Mouse (Mus musculus) liver, adult 2 months (tissue): ENCODE measurements around the gene Nup107. TPM values are rescaled to one million over a fixed set of nuclear protein-coding genes. Genes with fewer than 3 reads are reported as not detected.

Experiments
- DNase-seq: peaks from one replicate; pipeline ENCODE4 v3.0.0-alpha.2; 2011; ENCODE audit warnings: low read depth, low spot score; ENCODE audit errors: extremely low read depth
- H3K27ac ChIP-seq: fragments of 200-500 bp; replicated peaks from 2 replicates; pipeline ENCODE4 v1.5.1; 2012; ENCODE audit warnings: low read depth, mild to moderate bottlenecking, control low read depth, inconsistent platforms, low read length; ENCODE audit not compliant: insufficient read depth
- H3K27me3 ChIP-seq: fragments of 200-500 bp; 2 replicates; pipeline ENCODE4 v1.6.1; 2012; ENCODE audit warnings: mild to moderate bottlenecking, moderate library complexity, low read length, inconsistent platforms; ENCODE audit not compliant: control insufficient read depth, insufficient read depth
- H3K36me3 ChIP-seq: fragments of 200-500 bp; 2 replicates; pipeline ENCODE4 v1.6.1; 2012; ENCODE audit warnings: low read length, inconsistent platforms; ENCODE audit not compliant: control insufficient read depth, insufficient read depth
- H3K4me1 ChIP-seq: fragments of 200-500 bp; 2 replicates; pipeline ENCODE4 v1.6.1; 2011; ENCODE audit warnings: low read length; ENCODE audit not compliant: control insufficient read depth, insufficient read depth
- H3K4me3 ChIP-seq: fragments of 200-500 bp; 2 replicates; pipeline ENCODE4 v1.5.1; 2011; ENCODE audit warnings: low read depth, mild to moderate bottlenecking, control low read depth, low read length, moderate library complexity; ENCODE audit not compliant: insufficient read depth
- H3K79me2 ChIP-seq: fragments of 200-500 bp; 2 replicates; pipeline ENCODE4 v1.6.1; 2012; ENCODE audit warnings: inconsistent platforms, mild to moderate bottlenecking, low read length, moderate library complexity; ENCODE audit not compliant: control insufficient read depth, insufficient read depth
- H3K9ac ChIP-seq: fragments of 200-500 bp; 2 replicates; pipeline ENCODE4 v1.6.1; 2012; ENCODE audit warnings: low read depth, mild to moderate bottlenecking, control low read depth, inconsistent platforms, low read length
- CTCF ChIP-seq: fragments of 200-500 bp; IDR thresholded peaks from 2 replicates; pipeline ENCODE4 v1.5.1; 2011; ENCODE audit warnings: low read depth, low read length, control low read depth
- POLR2A ChIP-seq: fragments of 200-500 bp; IDR thresholded peaks from 2 replicates; pipeline ENCODE4 v1.6.1; 2011; ENCODE audit warnings: low read length, control low read depth; ENCODE audit not compliant: insufficient read depth; ENCODE audit errors: extremely low read depth
- WGBS: fragments of 180-500 bp; shearing (Covaris S2); methylation state at CpG from one replicate; pipeline ENCODE4 v1.1.7; 2018; 5-methylcytosine and 5-hydroxymethylcytosine counted together
- polyA plus RNA-seq: library from polyadenylated mRNA; depleted of rRNA; stranded (reverse); fragments of >200 nt; gene quantifications from 2 replicates; pipeline ENCODE4 v1.2.3, GENCODE M21; 2012
- total RNA-seq: library from RNA; depleted of rRNA; stranded (reverse); fragments of >200 nt; gene quantifications from 2 replicates; pipeline ENCODE4 v1.2.3, GENCODE M21; 2014

Nup107 gene
- total and polyA plus RNA-seq, 2 experiments: 1.8 to 4.1 TPM

- TF ChIP-seq CTCF (no peak), POLR2A (no peak)
- Histone ChIP-seq H3K27me3 (no peaks in the 10 kb centered on the region), H3K36me3 (peaks cover 9% of the 10 kb centered on the region; the same call in 1 of the 2 replicates), H3K27ac (no peak overlapping the region), H3K79me2 (no peaks in the 10 kb centered on the region), H3K4me3 (no peak overlapping the region), H3K9ac (no peak overlapping the region), H3K4me1 (no peaks in the 10 kb centered on the region)
- 96% methylated on average over 5 of the region's 5 CpGs for WGBS
- DNase-seq: no peak
These were observed 25.7 kb downstream of the Nup107 start for GRCm38 (mm10) chr10:117766896-117767160.

GRCm38 (mm10) chr10:117766111-117766895 lies 26.2 kb downstream of the Nup107 start:
- H3K4me3 ChIP-seq: no peak overlapping the region
- no peaks in the 10 kb centered on the region for H3K79me2 ChIP-seq
- peaks cover 12% of the 10 kb centered on the region; the same call in 1 of the 2 replicates for H3K36me3 ChIP-seq
- 92% methylated on average over 16 of the region's 16 CpGs for WGBS
- H3K4me1 ChIP-seq: no peaks in the 10 kb centered on the region
- TF ChIP-seq POLR2A (no peak), CTCF (no peak)
- no peak overlapping the region for H3K27ac ChIP-seq
- no peak overlapping the region for H3K9ac ChIP-seq
- H3K27me3 ChIP-seq: no peaks in the 10 kb centered on the region
- no peak for DNase-seq

- Histone ChIP-seq H3K4me1 (no peaks in the 10 kb centered on the region), H3K27ac (no peak overlapping the region), H3K9ac (no peak overlapping the region), H3K4me3 (no peak overlapping the region), H3K27me3 (no peaks in the 10 kb centered on the region), H3K36me3 (peaks cover 18% of the 10 kb centered on the region; the same call in 1 of the 2 replicates), H3K79me2 (no peaks in the 10 kb centered on the region)
- WGBS: 93% methylated on average over 11 of the region's 11 CpGs
- TF ChIP-seq CTCF (no peak), POLR2A (no peak)
- DNase-seq: no peak
These were observed 27.2 kb downstream of the Nup107 start for GRCm38 (mm10) chr10:117765116-117765894.

- Histone ChIP-seq H3K79me2 (no peaks in the 10 kb centered on the region), H3K9ac (no peak overlapping the region), H3K4me3 (no peak overlapping the region), H3K4me1 (no peaks in the 10 kb centered on the region), H3K27me3 (no peaks in the 10 kb centered on the region), H3K36me3 (peaks cover 23% of the 10 kb centered on the region), H3K27ac (no peak overlapping the region)
- DNase-seq: no peak
- WGBS: 81% methylated on average over 6 of the region's 6 CpGs
- no peak for TF ChIP-seq POLR2A
- no peak for TF ChIP-seq CTCF
These were observed 27.9 kb downstream of the Nup107 start for GRCm38 (mm10) chr10:117764598-117764997.

GRCm38 (mm10) chr10:117763588-117764190 lies 28.8 kb downstream of the Nup107 start:
- peaks cover 26% of the 10 kb centered on the region for H3K36me3 ChIP-seq
- WGBS: 98% methylated on average over 16 of the region's 16 CpGs
- no peak overlapping the region for H3K9ac ChIP-seq
- no peaks in the 10 kb centered on the region for H3K27me3 ChIP-seq
- no peaks in the 10 kb centered on the region for H3K4me1 ChIP-seq
- no peaks in the 10 kb centered on the region for H3K79me2 ChIP-seq
- no peak for DNase-seq
- TF ChIP-seq CTCF (no peak), POLR2A (no peak)
- H3K4me3 ChIP-seq: no peak overlapping the region
- H3K27ac ChIP-seq: no peak overlapping the region
